Mouse (Mus musculus) G1E (cell line): ENCODE measurements around the gene Tns2.

Source experiments
- CTCF ChIP-seq: IDR thresholded peaks from 2 replicates; pipeline ENCODE4 v1.5.1; 2012; ENCODE audit warnings: low read depth, low read length, inconsistent platforms, mixed read lengths
- GATA1 ChIP-seq: IDR thresholded peaks from 2 replicates; pipeline ENCODE4 v1.6.1; 2012; ENCODE audit warnings: borderline replicate concordance, low read length, inconsistent platforms, mixed read lengths
- GATA2 ChIP-seq: IDR thresholded peaks from 2 replicates; pipeline ENCODE4 v1.6.1; 2012; ENCODE audit warnings: low read depth, low read length, inconsistent platforms, borderline replicate concordance
- POLR2AphosphoS5 ChIP-seq: IDR thresholded peaks from 2 replicates; pipeline ENCODE4 v1.6.1; 2012; ENCODE audit warnings: low read depth, low read length, inconsistent platforms; ENCODE audit not compliant: insufficient replicate concordance
- TAL1 ChIP-seq: conservative IDR thresholded peaks from 2 replicates; pipeline ENCODE4 v1.6.1; 2012; ENCODE audit warnings: low read depth, low read length, inconsistent platforms, mixed read lengths

GRCm38 (mm10) chr15:102073559-102074069, 26.6 kb upstream of the Tns2 start, which contains the start of gene Eif4b:
- TF ChIP-seq CTCF (no peak), TAL1 (no peak), GATA1 (no peak), POLR2AphosphoS5 (no peak), GATA2 (no peak)
